Comparison of ENCODE assay signal across 8 mouse cellular contexts in the genomic region with DNA sequence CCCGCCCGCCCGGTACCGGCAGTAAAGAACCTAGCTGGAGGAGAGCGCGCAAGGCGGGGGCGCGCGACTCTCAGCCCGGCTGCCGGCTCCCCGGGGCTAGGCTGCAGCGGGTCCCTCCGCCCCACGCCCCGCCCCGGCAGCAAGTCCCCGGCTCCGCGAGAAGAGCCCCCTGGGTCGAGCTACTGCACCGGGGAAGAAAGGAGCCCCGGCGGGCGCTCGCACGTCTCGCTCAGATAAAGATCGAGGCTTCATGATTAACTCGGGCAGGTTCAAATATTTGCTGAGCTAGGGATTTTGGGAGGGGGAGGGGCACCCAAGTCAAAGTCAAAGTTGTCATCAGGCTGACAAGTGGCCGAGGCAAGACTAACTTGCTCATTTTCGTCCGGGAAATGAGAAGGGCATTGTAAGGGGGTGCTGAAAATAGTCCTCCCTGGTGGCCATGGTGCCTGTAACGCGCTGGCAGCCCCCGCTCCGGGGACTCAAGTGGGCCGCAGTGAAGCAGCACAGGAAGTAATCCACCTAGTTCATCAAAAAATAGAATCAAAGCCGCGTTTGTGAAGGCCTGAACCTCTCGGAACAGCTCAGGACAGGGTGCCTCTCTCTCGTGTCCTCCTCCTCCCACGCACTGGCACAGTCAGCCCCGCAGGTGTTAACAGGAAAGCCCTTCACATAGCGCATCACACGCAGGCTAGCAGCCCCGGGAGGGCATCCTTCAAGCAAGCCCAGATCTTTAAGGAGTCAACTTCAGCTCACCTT.
DNase-seq lines count a peak whose midpoint lies in the region; ATAC-seq lines count a peak whose summit lies in the region.

No protein-coding gene starts in this region.

- H3K36me3 ChIP-seq in intestine, embryonic 15.5 days = 0 out of 2 replicates have a peak, but pooled peaks cover 3% of the 10 kb centered on the region
- 0 out of 2 replicates have a peak, but pooled peaks cover 2% of the 10 kb centered on the region for H3K36me3 ChIP-seq in limb, embryonic 10.5 days
- no peaks in the 10 kb centered on the region for H3K36me3 ChIP-seq in midbrain, embryonic 13.5 days

- 3% methylated on average over 48 of the region's 48 CpGs for whole genome bisulfite sequencing in intestine, embryonic 15.5 days
- WGBS in limb, embryonic 10.5 days = under 1% methylated on average over 48 of the region's 48 CpGs
- WGBS in midbrain, embryonic 13.5 days = under 1% methylated on average over 48 of the region's 48 CpGs

- no peaks in the 10 kb centered on the region for H3K9me3 ChIP-seq in intestine, embryonic 15.5 days
- no peaks in the 10 kb centered on the region for H3K9me3 ChIP-seq in limb, embryonic 10.5 days (replicated peaks)
- H3K9me3 ChIP-seq in midbrain, embryonic 13.5 days = no peaks in the 10 kb centered on the region

- ATAC-seq in intestine, embryonic 15.5 days = peak; percentile 73
- ATAC-seq in midbrain, embryonic 13.5 days = peak; percentile 51
- no peak for ATAC-seq in megakaryocyte-erythroid progenitor cell, adult 5-6 weeks (replicated peaks; ENCODE audit: low FRiP score, low TSS enrichment, poor library complexity, severe bottlenecking)

- H3K4me1 ChIP-seq in intestine, embryonic 15.5 days (replicated peaks) = peaks cover 9% of the 10 kb centered on the region
- peaks cover 54% of the 10 kb centered on the region for H3K4me1 ChIP-seq in limb, embryonic 10.5 days
- H3K4me1 ChIP-seq in midbrain, embryonic 13.5 days (replicated peaks) = peaks cover 62% of the 10 kb centered on the region

- H3K4me2 ChIP-seq in intestine, embryonic 15.5 days (replicated peaks) = peak overlapping the region; percentile 89
- peak overlapping the region; percentile 93 for H3K4me2 ChIP-seq in midbrain, embryonic 13.5 days (replicated peaks)

- H3K4me3 ChIP-seq in intestine, embryonic 15.5 days (replicated peaks) = peak overlapping the region; percentile 57
- H3K4me3 ChIP-seq in limb, embryonic 10.5 days = peak overlapping the region; percentile 73
- H3K4me3 ChIP-seq in midbrain, embryonic 13.5 days (replicated peaks) = peak overlapping the region; percentile 57

- no peaks in the 10 kb centered on the region for H3K27me3 ChIP-seq in intestine, embryonic 15.5 days (replicated peaks)
- H3K27me3 ChIP-seq in limb, embryonic 10.5 days (ENCODE audit: low read depth, poor library complexity, severe bottlenecking) = peaks cover 34% of the 10 kb centered on the region
- no peaks in the 10 kb centered on the region for H3K27me3 ChIP-seq in midbrain, embryonic 13.5 days

- peak overlapping the region; percentile 61 for H3K9ac ChIP-seq in intestine, embryonic 15.5 days
- H3K9ac ChIP-seq in midbrain, embryonic 13.5 days (replicated peaks) = peak overlapping the region; percentile 78

- peak; percentile 82 for DNase-seq in Muller cell, postnatal 12 days (ENCODE audit: inconsistent ontology term)
- peak; percentile 71 for DNase-seq in cerebellum, adult 8-10 months
- peak; percentile 58 for DNase-seq in gastrocnemius, postnatal 10 days
- peak; percentile 71 for DNase-seq in limb, embryonic 10.5 days (ENCODE audit: low spot score)
- DNase-seq in spleen, adult 12 weeks (ENCODE audit: low spot score) = peak; percentile 58

- H3K27ac ChIP-seq in intestine, embryonic 15.5 days = peak overlapping the region; percentile 51; the same call in 1 of the 2 replicates
- peak overlapping the region; percentile 76 for H3K27ac ChIP-seq in limb, embryonic 10.5 days
- peak overlapping the region; percentile 45; the same call in 1 of the 2 replicates for H3K27ac ChIP-seq in midbrain, embryonic 13.5 days
